ENCODE assay signal across 8 mouse cellular contexts in the genomic region with DNA sequence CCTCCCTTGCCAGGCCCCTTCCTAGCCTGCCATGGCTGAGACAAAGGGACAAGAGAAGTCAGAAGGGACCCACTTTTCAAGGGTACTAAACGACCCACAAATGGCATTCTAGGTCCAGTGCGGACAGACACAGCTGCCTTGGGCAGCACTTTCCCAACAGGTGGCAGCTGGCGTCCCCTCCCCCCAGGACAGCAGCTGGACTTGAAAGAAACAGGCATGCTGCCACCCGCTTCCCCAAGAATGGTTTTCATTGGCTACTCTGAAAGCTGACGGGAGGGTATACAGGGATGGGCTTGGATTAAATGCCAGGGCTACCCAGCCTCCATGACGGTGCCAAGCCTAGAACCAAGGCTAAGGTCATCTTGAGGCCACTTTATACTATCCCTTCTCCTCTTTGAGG. TPM values are rescaled to one million over a fixed set of nuclear protein-coding genes. Genes with fewer than 3 reads are reported as not detected.
DNase-seq lines count a peak whose midpoint lies in the region; ATAC-seq and TF ChIP-seq lines count a peak whose summit lies in the region.

No protein-coding gene starts in this region.

- DNase-seq in lung, embryonic 14.5 days = no peak
- DNase-seq in lung, postnatal 25 days (ENCODE audit: low spot score) = no peak
- peak; percentile 76 for DNase-seq in embryonic facial prominence, embryonic 14.5 days (ENCODE audit: low spot score)
- DNase-seq in limb, embryonic 14.5 days (ENCODE audit: low spot score) = peak; percentile 63
- no peak for DNase-seq in ovary, postnatal 36 days (ENCODE audit: low spot score)
- DNase-seq in urinary bladder, adult 2 months (ENCODE audit: low spot score) = no peak

- ATAC-seq in lung, embryonic 14.5 days (ENCODE audit: insufficient read depth) = no peak
- no peak for ATAC-seq in embryonic facial prominence, embryonic 14.5 days (ENCODE audit: low read depth)
- ATAC-seq in hindbrain, embryonic 12.5 days (ENCODE audit: low FRiP score) = no peak
- no peak for ATAC-seq in limb, embryonic 14.5 days (ENCODE audit: low FRiP score, low read depth)
- no peak for ATAC-seq in stomach, embryonic 15.5 days (ENCODE audit: insufficient read depth, low FRiP score, low read depth)

- H3K27ac ChIP-seq in lung, embryonic 14.5 days (ENCODE audit: low read depth) = 0 out of 2 replicates have a peak overlapping the region, but pooled peaks have one; percentile 99
- H3K27ac ChIP-seq in embryonic facial prominence, embryonic 14.5 days (replicated peaks; ENCODE audit: low read depth, low read length) = peak overlapping the region; percentile 97
- peak overlapping the region; percentile 97 for H3K27ac ChIP-seq in hindbrain, embryonic 12.5 days
- peak overlapping the region; percentile 97 for H3K27ac ChIP-seq in limb, embryonic 14.5 days (replicated peaks; ENCODE audit: low read depth, low read length)
- H3K27ac ChIP-seq in stomach, embryonic 15.5 days = 0 out of 2 replicates have a peak overlapping the region, but pooled peaks have one; percentile 96

- H3K4me3 ChIP-seq in lung, embryonic 14.5 days (ENCODE audit: low read depth, low read length) = peak overlapping the region; percentile 100; the same call in 1 of the 2 replicates
- H3K4me3 ChIP-seq in embryonic facial prominence, embryonic 14.5 days (ENCODE audit: low read depth, low read length) = peak overlapping the region; percentile 100
- H3K4me3 ChIP-seq in hindbrain, embryonic 12.5 days = peak overlapping the region; percentile 95
- H3K4me3 ChIP-seq in limb, embryonic 14.5 days (replicated peaks; ENCODE audit: low read length) = peak overlapping the region; percentile 100
- peak overlapping the region; percentile 77; the same call in 1 of the 2 replicates for H3K4me3 ChIP-seq in stomach, embryonic 15.5 days (replicated peaks)

- peak overlapping the region; percentile 90 for H3K4me2 ChIP-seq in lung, embryonic 14.5 days
- H3K4me2 ChIP-seq in embryonic facial prominence, embryonic 14.5 days (ENCODE audit: low read depth, low read length) = peak overlapping the region; percentile 77
- peak overlapping the region; percentile 84 for H3K4me2 ChIP-seq in hindbrain, embryonic 12.5 days (replicated peaks)
- peak overlapping the region; percentile 82 for H3K4me2 ChIP-seq in limb, embryonic 14.5 days (replicated peaks; ENCODE audit: low read depth, low read length, severe bottlenecking)
- peak overlapping the region; percentile 79 for H3K4me2 ChIP-seq in stomach, embryonic 15.5 days

- H3K27me3 ChIP-seq in lung, embryonic 14.5 days (ENCODE audit: insufficient read depth, low read length) = no peaks in the 10 kb centered on the region
- H3K27me3 ChIP-seq in embryonic facial prominence, embryonic 14.5 days (replicated peaks; ENCODE audit: control insufficient read depth, insufficient read depth, low read length) = no peaks in the 10 kb centered on the region
- H3K27me3 ChIP-seq in hindbrain, embryonic 12.5 days = no peaks in the 10 kb centered on the region
- H3K27me3 ChIP-seq in limb, embryonic 14.5 days (ENCODE audit: control insufficient read depth, insufficient read depth, low read length) = no peaks in the 10 kb centered on the region
- no peaks in the 10 kb centered on the region for H3K27me3 ChIP-seq in stomach, embryonic 15.5 days (replicated peaks)

- no peak for TF ChIP-seq CTCF in lung, embryonic 14.5 days (IDR thresholded peaks at IDR 0.05; ENCODE audit: low read depth)

- TF ChIP-seq POLR2A in limb, embryonic 14.5 days (IDR thresholded peaks at IDR 0.05; ENCODE audit: borderline replicate concordance, extremely low read depth, insufficient read depth, insufficient read length) = no peak

- WGBS in lung, embryonic 14.5 days = 52% methylated on average over 6 of the region's 6 CpGs
- WGBS in embryonic facial prominence, embryonic 14.5 days = 43% methylated on average over 6 of the region's 6 CpGs
- WGBS in hindbrain, embryonic 12.5 days = 46% methylated on average over 6 of the region's 6 CpGs
- WGBS in limb, embryonic 14.5 days = 24% methylated on average over 6 of the region's 6 CpGs
- WGBS in stomach, embryonic 15.5 days = 54% methylated on average over 6 of the region's 6 CpGs

- no peaks in the 10 kb centered on the region for H3K9me3 ChIP-seq in lung, embryonic 14.5 days (ENCODE audit: low read depth, low read length)
- no peaks in the 10 kb centered on the region for H3K9me3 ChIP-seq in embryonic facial prominence, embryonic 14.5 days (ENCODE audit: control insufficient read depth, low read length)
- no peaks in the 10 kb centered on the region for H3K9me3 ChIP-seq in hindbrain, embryonic 12.5 days (replicated peaks)
- no peaks in the 10 kb centered on the region for H3K9me3 ChIP-seq in limb, embryonic 14.5 days (ENCODE audit: control insufficient read depth, low read length)
- H3K9me3 ChIP-seq in stomach, embryonic 15.5 days = no peaks in the 10 kb centered on the region

- H3K4me1 ChIP-seq in lung, embryonic 14.5 days (ENCODE audit: insufficient read depth) = peaks cover 10% of the 10 kb centered on the region
- H3K4me1 ChIP-seq in embryonic facial prominence, embryonic 14.5 days (ENCODE audit: control insufficient read depth, insufficient read depth, low read length) = peaks cover 22% of the 10 kb centered on the region
- H3K4me1 ChIP-seq in hindbrain, embryonic 12.5 days = peaks cover 37% of the 10 kb centered on the region
- H3K4me1 ChIP-seq in limb, embryonic 14.5 days (ENCODE audit: control insufficient read depth, insufficient read depth, low read length) = peaks cover 32% of the 10 kb centered on the region
- peaks cover 45% of the 10 kb centered on the region for H3K4me1 ChIP-seq in stomach, embryonic 15.5 days

- peaks cover 54% of the 10 kb centered on the region for H3K36me3 ChIP-seq in lung, embryonic 14.5 days (ENCODE audit: insufficient read depth)
- peaks cover 47% of the 10 kb centered on the region for H3K36me3 ChIP-seq in embryonic facial prominence, embryonic 14.5 days (ENCODE audit: control insufficient read depth, insufficient read depth, low read length)
- H3K36me3 ChIP-seq in hindbrain, embryonic 12.5 days = peaks cover 50% of the 10 kb centered on the region
- peaks cover 53% of the 10 kb centered on the region for H3K36me3 ChIP-seq in limb, embryonic 14.5 days (ENCODE audit: control insufficient read depth, insufficient read depth, low read length)
- peaks cover 45% of the 10 kb centered on the region for H3K36me3 ChIP-seq in stomach, embryonic 15.5 days

- H3K9ac ChIP-seq in lung, embryonic 14.5 days = 0 out of 2 replicates have a peak overlapping the region, but pooled peaks have one; percentile 0
- peak overlapping the region; percentile 98 for H3K9ac ChIP-seq in embryonic facial prominence, embryonic 14.5 days (ENCODE audit: low read depth, low read length)
- peak overlapping the region; percentile 99 for H3K9ac ChIP-seq in hindbrain, embryonic 12.5 days
- H3K9ac ChIP-seq in limb, embryonic 14.5 days (ENCODE audit: low read depth, low read length, severe bottlenecking) = peak overlapping the region; percentile 98; the same call in 1 of the 2 replicates
- H3K9ac ChIP-seq in stomach, embryonic 15.5 days = no peak overlapping the region

RNA-seq across cellular contexts. Expression of a gene that starts 2.9 kb away (rescaled TPM):
- polyA plus RNA-seq in lung, embryonic 14.5 days (2014; fragmentation: Nextera tagmentation; extraction: Ambion mirVana) = 73.8 and 75.6 TPM in 2 replicates
- 52.4 and 60.8 TPM in 2 replicates for polyA plus RNA-seq in embryonic facial prominence, embryonic 14.5 days (2014; fragmentation: Nextera tagmentation; extraction: Ambion mirVana)
- polyA plus RNA-seq in hindbrain, embryonic 12.5 days (2016; fragmentation: Nextera tagmentation; extraction: Ambion mirVana) = 149 and 152 TPM in 2 replicates
- polyA plus RNA-seq in limb, embryonic 14.5 days (2012; rRNA removed) = 159 and 212 TPM in 2 replicates
- 59.0 and 67.7 TPM in 2 replicates for polyA plus RNA-seq in limb, embryonic 14.5 days (2014; fragmentation: Nextera tagmentation; extraction: Ambion mirVana)
- 57.3 and 67.4 TPM in 2 replicates for polyA plus RNA-seq in stomach, embryonic 15.5 days (2015; fragmentation: Nextera tagmentation; extraction: Ambion mirVana)
- 20.4 and 26.1 TPM in 2 replicates for polyA plus RNA-seq in urinary bladder, adult 2 months (2012; rRNA removed)

RNA-seq across cellular contexts. Expression of a gene that starts 14.0 kb away (rescaled TPM):
- 15.3 and 17.2 TPM in 2 replicates for polyA plus RNA-seq in lung, embryonic 14.5 days (2014; fragmentation: Nextera tagmentation; extraction: Ambion mirVana)
- 10.8 and 12.6 TPM in 2 replicates for polyA plus RNA-seq in embryonic facial prominence, embryonic 14.5 days (2014; fragmentation: Nextera tagmentation; extraction: Ambion mirVana)
- polyA plus RNA-seq in hindbrain, embryonic 12.5 days (2016; fragmentation: Nextera tagmentation; extraction: Ambion mirVana) = 10.7 and 12.9 TPM in 2 replicates
- polyA plus RNA-seq in limb, embryonic 14.5 days (2012; rRNA removed) = 38.3 and 46.4 TPM in 2 replicates
- polyA plus RNA-seq in limb, embryonic 14.5 days (2014; fragmentation: Nextera tagmentation; extraction: Ambion mirVana) = 11.9 and 17.2 TPM in 2 replicates
- polyA plus RNA-seq in stomach, embryonic 15.5 days (2015; fragmentation: Nextera tagmentation; extraction: Ambion mirVana) = 15.4 and 18.2 TPM in 2 replicates
- polyA plus RNA-seq in urinary bladder, adult 2 months (2012; rRNA removed) = 14.4 and 19.7 TPM in 2 replicates

RNA-seq across cellular contexts. Expression of a gene that starts 14.0 kb away (rescaled TPM):
- polyA plus RNA-seq in lung, embryonic 14.5 days (2014; fragmentation: Nextera tagmentation; extraction: Ambion mirVana) = 19.2 and 21.6 TPM in 2 replicates
- 22.2 and 23.8 TPM in 2 replicates for polyA plus RNA-seq in embryonic facial prominence, embryonic 14.5 days (2014; fragmentation: Nextera tagmentation; extraction: Ambion mirVana)
- 9.4 and 10.2 TPM in 2 replicates for polyA plus RNA-seq in hindbrain, embryonic 12.5 days (2016; fragmentation: Nextera tagmentation; extraction: Ambion mirVana)
- 43.3 and 48.4 TPM in 2 replicates for polyA plus RNA-seq in limb, embryonic 14.5 days (2012; rRNA removed)
- 19.4 and 21.4 TPM in 2 replicates for polyA plus RNA-seq in limb, embryonic 14.5 days (2014; fragmentation: Nextera tagmentation; extraction: Ambion mirVana)
- polyA plus RNA-seq in stomach, embryonic 15.5 days (2015; fragmentation: Nextera tagmentation; extraction: Ambion mirVana) = 29.8 and 30.8 TPM in 2 replicates
- polyA plus RNA-seq in urinary bladder, adult 2 months (2012; rRNA removed) = 24.1 and 33.5 TPM in 2 replicates

RNA-seq across cellular contexts. Expression of a gene that starts 20.9 kb away (rescaled TPM):
- 1,638 and 1,710 TPM in 2 replicates for polyA plus RNA-seq in lung, embryonic 14.5 days (2014; fragmentation: Nextera tagmentation; extraction: Ambion mirVana)
- polyA plus RNA-seq in embryonic facial prominence, embryonic 14.5 days (2014; fragmentation: Nextera tagmentation; extraction: Ambion mirVana) = 1,626 and 1,746 TPM in 2 replicates
- 894 and 983 TPM in 2 replicates for polyA plus RNA-seq in hindbrain, embryonic 12.5 days (2016; fragmentation: Nextera tagmentation; extraction: Ambion mirVana)
- polyA plus RNA-seq in limb, embryonic 14.5 days (2012; rRNA removed) = 1,666 and 3,231 TPM in 2 replicates
- 1,710 and 1,819 TPM in 2 replicates for polyA plus RNA-seq in limb, embryonic 14.5 days (2014; fragmentation: Nextera tagmentation; extraction: Ambion mirVana)
- 1,236 and 1,312 TPM in 2 replicates for polyA plus RNA-seq in stomach, embryonic 15.5 days (2015; fragmentation: Nextera tagmentation; extraction: Ambion mirVana)
- polyA plus RNA-seq in urinary bladder, adult 2 months (2012; rRNA removed) = 2,424 and 3,048 TPM in 2 replicates

RNA-seq across cellular contexts. Expression of a gene that starts 25.7 kb away (rescaled TPM):
- polyA plus RNA-seq in lung, embryonic 14.5 days (2014; fragmentation: Nextera tagmentation; extraction: Ambion mirVana) = 140 TPM in 2 replicates
- 136 and 156 TPM in 2 replicates for polyA plus RNA-seq in embryonic facial prominence, embryonic 14.5 days (2014; fragmentation: Nextera tagmentation; extraction: Ambion mirVana)
- polyA plus RNA-seq in hindbrain, embryonic 12.5 days (2016; fragmentation: Nextera tagmentation; extraction: Ambion mirVana) = 75.2 and 81.0 TPM in 2 replicates
- 163 and 228 TPM in 2 replicates for polyA plus RNA-seq in limb, embryonic 14.5 days (2012; rRNA removed)
- 171 and 181 TPM in 2 replicates for polyA plus RNA-seq in limb, embryonic 14.5 days (2014; fragmentation: Nextera tagmentation; extraction: Ambion mirVana)
- polyA plus RNA-seq in stomach, embryonic 15.5 days (2015; fragmentation: Nextera tagmentation; extraction: Ambion mirVana) = 111 and 120 TPM in 2 replicates
- 66.7 and 79.2 TPM in 2 replicates for polyA plus RNA-seq in urinary bladder, adult 2 months (2012; rRNA removed)

Comparison
In these comparisons a context has a peak if more than half of its experiments do, and no peak if none do; other contexts are left out.
1. DNase-seq: peak in embryonic facial prominence, embryonic 14.5 days (single experiment) and limb, embryonic 14.5 days (single experiment); none in lung, embryonic 14.5 days (single experiment), lung, postnatal 25 days (single experiment), ovary, postnatal 36 days (single experiment) and urinary bladder, adult 2 months (single experiment).
2. Peak in every context shown above with its lines, with median percentiles within 50 percentile points of each other: H3K27ac ChIP-seq, H3K4me2 ChIP-seq and H3K4me3 ChIP-seq.